Mouse (Mus musculus) intestine, embryonic 16.5 days (tissue): Measurements from ENCODE around the gene Rimbp3. TPM values are rescaled to one million over a fixed set of nuclear protein-coding genes. Genes with fewer than 3 reads are reported as not detected.
A peak's percentile ranks its signal among the peaks of the same experiment; 100 is the strongest.

Experiments
- ATAC-seq: fragments of 200-750 bp; cut with Nextera tagmentation; 2 replicates; pipeline ENCODE4 v1.8.0; 2017; ENCODE audit warnings: moderate TSS enrichment, moderate library complexity
- H3K27ac ChIP-seq: fragments of 300-500 bp; sonication (generic); 2 replicates; pipeline ENCODE4 v1.5.1; 2014; ENCODE audit warnings: mild to moderate bottlenecking, low read length
- H3K27me3 ChIP-seq: fragments of 300-500 bp; sonication (generic); replicated peaks from 2 replicates; pipeline ENCODE4 v1.6.1; 2014; ENCODE audit warnings: low read length, control low read depth, mixed read lengths; ENCODE audit not compliant: control insufficient read depth, insufficient read depth
- H3K36me3 ChIP-seq: fragments of 300-500 bp; sonication (generic); 2 replicates; pipeline ENCODE4 v1.6.1; 2014; ENCODE audit warnings: low read length, control low read depth; ENCODE audit not compliant: control insufficient read depth, insufficient read depth
- H3K4me1 ChIP-seq: fragments of 300-500 bp; sonication (generic); 2 replicates; pipeline ENCODE4 v1.6.1; 2014; ENCODE audit warnings: low read length, control low read depth, mixed read lengths; ENCODE audit not compliant: control insufficient read depth, insufficient read depth
- H3K4me2 ChIP-seq: fragments of 300-500 bp; sonication (generic); 2 replicates; pipeline ENCODE4 v1.6.1; 2014; ENCODE audit warnings: low read depth, low read length, control low read depth
- H3K4me3 ChIP-seq: fragments of 300-500 bp; sonication (generic); 2 replicates; pipeline ENCODE4 v1.5.1; 2014; ENCODE audit warnings: mild to moderate bottlenecking, low read length
- H3K9ac ChIP-seq: fragments of 300-500 bp; sonication (generic); 2 replicates; pipeline ENCODE4 v1.6.1; 2014; ENCODE audit warnings: low read depth, low read length
- H3K9me3 ChIP-seq: fragments of 300-500 bp; sonication (generic); 2 replicates; pipeline ENCODE4 v1.6.1; 2016; ENCODE audit warnings: low read length, control low read depth; ENCODE audit not compliant: control insufficient read depth
- WGBS: fragments of 180-500 bp; shearing (Covaris S2); extraction: QIAGEN DNeasy Blood & Tissue Kit; methylation state at CpG from one replicate; pipeline ENCODE4 v1.1.7; 2014; 5-methylcytosine and 5-hydroxymethylcytosine counted together
- polyA plus RNA-seq: library from polyadenylated mRNA; unstranded; fragments of >200 nt; fragmentation: Nextera tagmentation; extraction: Ambion mirVana; gene quantifications from 2 replicates; pipeline ENCODE4 v1.2.1, GENCODE M21; 2015

The Rimbp3 gene
- polyA plus RNA-seq, 1 experiment from 2014 or later: 0.49 TPM

DNA sequence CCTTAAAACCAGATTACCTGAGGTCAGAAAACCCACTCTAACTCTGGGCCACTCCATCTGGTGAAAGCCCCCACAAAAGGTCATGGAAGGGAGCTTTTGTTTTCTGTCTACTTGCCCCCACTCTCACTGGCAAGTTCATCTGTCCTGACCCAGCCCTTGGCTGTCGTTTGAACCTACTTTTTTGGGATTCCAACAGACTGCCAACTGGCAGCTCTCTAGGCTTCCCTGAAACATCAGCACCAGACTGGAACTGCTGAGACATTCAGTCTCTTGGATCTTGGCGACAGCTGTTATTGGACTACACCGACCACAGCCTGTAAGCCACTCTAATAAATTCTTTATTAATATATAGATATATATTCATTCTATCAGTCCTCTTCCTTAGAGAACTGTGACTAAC, 25.4 kb upstream of the Rimbp3 start:
- peaks cover 6% of the 10 kb centered on the region for H3K4me1 ChIP-seq
- no peak overlapping the region for H3K27ac ChIP-seq
- no peak overlapping the region for H3K9ac ChIP-seq
- 78% methylated on average over 3 of the region's 3 CpGs for WGBS
- no peak for ATAC-seq
- H3K4me3 ChIP-seq: no peak overlapping the region
- no peak overlapping the region for H3K4me2 ChIP-seq
- H3K9me3 ChIP-seq: no peaks in the 10 kb centered on the region
- H3K36me3 ChIP-seq: 0 out of 2 replicates have a peak, but pooled peaks cover 4% of the 10 kb centered on the region
- H3K27me3 ChIP-seq: no peaks in the 10 kb centered on the region

DNA sequence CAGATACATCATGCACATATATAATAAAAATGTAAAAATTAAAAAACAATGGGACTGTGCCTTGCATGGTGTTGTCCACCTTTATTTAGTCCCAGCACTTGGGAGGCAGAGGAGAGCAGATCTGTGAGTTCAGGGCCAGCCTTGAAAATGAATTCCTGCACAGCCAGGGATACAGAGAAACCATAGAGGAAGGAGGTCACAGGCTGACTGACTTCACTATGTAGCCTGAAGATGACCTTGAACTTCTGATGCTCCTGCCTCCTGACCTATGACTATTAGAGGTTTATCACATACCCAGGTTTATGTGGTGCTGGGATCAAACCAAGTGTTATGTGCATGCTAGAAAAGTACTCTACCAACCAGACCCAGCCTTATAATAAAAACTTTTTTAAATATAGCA, 22.9 kb upstream of the Rimbp3 start:
- H3K27me3 ChIP-seq: no peaks in the 10 kb centered on the region
- no peaks in the 10 kb centered on the region for H3K9me3 ChIP-seq
- peaks cover 6% of the 10 kb centered on the region for H3K4me1 ChIP-seq
- no peak overlapping the region for H3K9ac ChIP-seq
- no peak overlapping the region for H3K4me2 ChIP-seq
- no peak overlapping the region for H3K4me3 ChIP-seq
- ATAC-seq: no peak
- peaks cover 7% of the 10 kb centered on the region; the same call in 1 of the 2 replicates for H3K36me3 ChIP-seq
- H3K27ac ChIP-seq: no peak overlapping the region

DNA sequence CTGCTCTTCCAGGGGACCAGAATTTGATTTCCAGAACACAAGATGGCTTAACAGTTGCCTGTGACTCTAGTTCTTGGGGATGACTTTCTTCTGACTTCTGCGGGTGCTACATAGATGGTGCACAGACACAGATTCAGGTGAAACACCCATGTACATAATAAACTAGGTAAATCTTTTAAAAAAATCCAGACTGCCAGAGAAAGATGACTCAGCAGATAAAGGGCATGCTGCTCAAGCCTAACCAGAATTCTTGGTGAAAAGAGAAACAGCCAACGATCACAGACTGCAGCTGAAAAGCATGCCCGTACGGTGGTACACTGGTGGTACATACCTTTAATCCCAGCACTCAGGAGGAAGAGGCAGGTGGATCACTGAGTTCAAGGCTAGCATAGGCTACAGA, 14.6 kb upstream of the Rimbp3 start:
- H3K27ac ChIP-seq: no peak overlapping the region
- H3K27me3 ChIP-seq: no peaks in the 10 kb centered on the region
- peaks cover 3% of the 10 kb centered on the region; the same call in 1 of the 2 replicates for H3K36me3 ChIP-seq
- H3K4me2 ChIP-seq: no peak overlapping the region
- peaks cover 2% of the 10 kb centered on the region; the same call in 1 of the 2 replicates for H3K4me1 ChIP-seq
- no peak overlapping the region for H3K9ac ChIP-seq
- no peak for ATAC-seq
- H3K9me3 ChIP-seq: no peaks in the 10 kb centered on the region
- WGBS: 89% methylated on average over 4 of the region's 4 CpGs
- no peak overlapping the region for H3K4me3 ChIP-seq

DNA sequence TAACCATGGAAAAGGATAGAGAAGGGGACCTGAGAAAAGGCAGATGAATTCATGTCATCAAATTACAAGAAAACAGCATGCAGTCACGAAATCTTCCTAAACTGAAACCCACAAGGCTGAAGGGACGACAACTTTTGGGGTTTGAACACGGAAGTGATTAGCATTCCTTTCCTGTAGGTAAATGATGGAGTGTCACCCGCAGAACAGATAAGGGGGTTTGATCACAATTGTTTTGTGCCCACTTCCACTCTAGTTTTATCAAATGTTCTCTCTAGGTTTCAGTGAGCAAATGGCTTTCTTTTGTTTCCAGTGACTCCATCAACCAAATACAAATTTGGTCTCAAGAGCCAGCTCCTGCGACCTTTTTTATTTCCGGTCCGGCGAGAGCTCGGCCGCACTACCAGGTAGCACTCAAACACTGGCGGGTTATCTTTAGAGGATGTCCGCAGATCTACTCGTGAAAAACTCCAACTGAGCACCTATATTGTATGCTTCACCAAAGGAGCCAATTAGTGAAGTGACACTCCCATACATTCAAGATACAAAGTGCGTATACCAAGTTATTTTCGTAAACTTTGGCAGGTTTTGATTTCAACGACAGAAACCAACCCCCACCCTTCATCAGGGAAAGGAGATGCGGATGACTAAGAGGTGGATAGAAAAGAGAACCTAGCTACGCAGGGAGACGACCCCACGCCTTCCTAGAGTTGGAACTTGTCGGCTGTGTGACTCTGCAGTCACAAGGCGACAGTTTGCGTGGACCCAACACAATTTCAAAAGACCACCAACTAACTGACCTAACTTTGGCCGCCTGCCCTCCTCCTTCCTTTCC, 8.1 kb upstream of the Rimbp3 start:
- Histone ChIP-seq H3K4me1 (peaks cover 12% of the 10 kb centered on the region), H3K4me3 (peak overlapping the region; percentile 96), H3K4me2 (peak overlapping the region; percentile 78), H3K36me3 (no peaks in the 10 kb centered on the region), H3K9ac (peak overlapping the region; percentile 100), H3K27me3 (no peaks in the 10 kb centered on the region), H3K27ac (peak overlapping the region; percentile 79), H3K9me3 (no peaks in the 10 kb centered on the region)
- ATAC-seq: peak; percentile 17; the same call in 1 of the 2 replicates
- 3% methylated on average over 24 of the region's 24 CpGs for WGBS

DNA sequence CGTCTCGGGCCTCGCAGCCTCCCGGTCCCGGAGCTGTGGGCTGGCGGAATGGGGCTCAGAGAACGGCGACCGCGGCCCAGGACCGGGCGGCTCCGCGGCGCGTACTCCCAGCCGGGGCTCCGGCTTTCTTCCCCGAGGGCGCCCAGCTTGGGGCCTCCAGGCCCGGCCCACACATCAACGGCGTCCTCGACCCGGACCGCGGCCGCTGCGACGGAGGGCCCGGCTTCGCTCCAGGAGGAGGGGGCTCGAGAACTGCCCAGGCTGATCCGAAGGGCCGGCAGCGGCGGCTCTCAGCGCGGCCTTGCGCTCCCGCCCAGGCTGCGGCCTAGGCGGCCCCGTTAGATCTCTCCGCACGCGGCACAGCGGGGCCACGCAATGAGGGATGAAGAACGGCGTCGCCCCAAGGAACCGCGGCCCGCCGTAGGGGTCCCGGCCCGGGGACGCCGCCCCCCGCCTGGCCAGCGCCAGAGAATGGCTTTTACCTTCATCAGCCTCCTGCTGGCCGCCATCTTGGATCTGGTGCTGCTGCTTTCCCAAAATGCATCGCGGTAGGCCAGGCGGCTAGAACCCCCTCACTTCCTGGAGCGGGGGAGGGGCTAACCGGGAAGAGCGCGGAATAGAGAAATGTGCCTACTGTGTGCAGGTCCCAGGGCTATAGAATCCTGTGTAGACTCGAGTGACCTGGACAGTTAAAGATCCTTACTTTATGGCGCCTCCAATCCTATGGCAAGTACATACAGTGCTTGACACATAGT, 7.3 kb upstream of the Rimbp3 start:
- H3K4me1 ChIP-seq: peaks cover 12% of the 10 kb centered on the region
- peak overlapping the region; percentile 100 for H3K9ac ChIP-seq
- H3K27me3 ChIP-seq: no peaks in the 10 kb centered on the region; the same call in 1 of the 2 replicates
- H3K4me3 ChIP-seq: peak overlapping the region; percentile 96
- H3K4me2 ChIP-seq: peak overlapping the region; percentile 78
- ATAC-seq: peak; percentile 87
- no peaks in the 10 kb centered on the region for H3K9me3 ChIP-seq
- H3K36me3 ChIP-seq: no peaks in the 10 kb centered on the region
- under 1% methylated on average over 71 of the region's 72 CpGs for WGBS
- H3K27ac ChIP-seq: peak overlapping the region; percentile 79

DNA sequence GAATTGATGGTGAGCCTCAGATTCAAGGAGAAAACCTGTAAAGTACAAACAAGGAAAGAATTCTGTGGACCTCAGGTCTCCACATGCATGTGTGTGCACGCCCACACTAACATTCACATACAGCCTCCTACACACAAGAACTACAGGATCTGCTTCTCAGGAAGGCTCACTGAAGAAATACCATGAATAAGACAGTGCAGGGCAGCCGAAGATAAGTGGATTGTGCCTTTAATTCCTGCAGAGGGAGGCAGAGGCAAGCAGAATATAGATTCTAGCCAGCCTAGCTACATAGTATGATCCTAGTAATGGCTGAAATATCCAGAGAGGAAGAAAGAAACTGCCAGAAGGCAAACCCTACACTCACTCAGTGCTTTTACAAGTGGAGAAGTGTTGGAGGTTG, 6.4 kb upstream of the Rimbp3 start:
- H3K4me2 ChIP-seq: no peak overlapping the region
- H3K27ac ChIP-seq: no peak overlapping the region
- WGBS: 48% methylated on average over 2 of the region's 2 CpGs
- H3K4me1 ChIP-seq: peaks cover 12% of the 10 kb centered on the region
- no peaks in the 10 kb centered on the region for H3K9me3 ChIP-seq
- no peak overlapping the region for H3K4me3 ChIP-seq
- no peaks in the 10 kb centered on the region for H3K36me3 ChIP-seq
- ATAC-seq: peak; percentile 36
- no peaks in the 10 kb centered on the region; the same call in 1 of the 2 replicates for H3K27me3 ChIP-seq
- H3K9ac ChIP-seq: no peak overlapping the region

DNA sequence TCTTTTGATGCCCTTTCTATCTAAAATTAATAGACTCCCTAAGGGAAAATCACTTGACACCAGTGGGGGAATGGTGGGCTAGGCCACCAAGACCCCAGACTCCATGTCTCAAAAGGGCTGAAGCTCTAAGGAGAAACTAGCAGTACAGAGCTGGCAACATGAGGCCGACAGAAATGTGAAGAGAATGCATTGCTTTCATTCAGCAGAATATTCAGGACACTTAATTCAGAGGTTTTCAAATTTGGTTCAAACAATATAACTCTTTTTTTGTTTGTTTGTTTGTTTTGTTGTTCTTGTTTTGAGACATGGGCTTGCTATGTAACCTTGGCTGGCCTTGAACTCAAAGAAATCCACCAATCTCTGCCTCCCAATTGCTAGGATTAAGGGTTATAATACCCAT, 5.9 kb upstream of the Rimbp3 start, which contains the start of gene Ube2l3:
TSS of gene Ube2l3 (minus strand) at position 101 of the 400 bp plus-strand sequence.
- Histone ChIP-seq H3K27ac (no peak within 1 kb of the TSS), H3K9me3 (no peaks in the 10 kb centered on the region), H3K4me1 (peaks cover 12% of the 10 kb centered on the region), H3K9ac (peak within 1 kb of the TSS; percentile 100; the same call in 1 of the 2 replicates), H3K27me3 (no peaks in the 10 kb centered on the region; the same call in 1 of the 2 replicates), H3K4me2 (peak within 1 kb of the TSS; percentile 31; the same call in 1 of the 2 replicates), H3K36me3 (no peaks in the 10 kb centered on the region), H3K4me3 (peak within 1 kb of the TSS; percentile 96)
- WGBS: 87% methylated on average over 1 of the region's 1 CpGs
- ATAC-seq: no peak

DNA sequence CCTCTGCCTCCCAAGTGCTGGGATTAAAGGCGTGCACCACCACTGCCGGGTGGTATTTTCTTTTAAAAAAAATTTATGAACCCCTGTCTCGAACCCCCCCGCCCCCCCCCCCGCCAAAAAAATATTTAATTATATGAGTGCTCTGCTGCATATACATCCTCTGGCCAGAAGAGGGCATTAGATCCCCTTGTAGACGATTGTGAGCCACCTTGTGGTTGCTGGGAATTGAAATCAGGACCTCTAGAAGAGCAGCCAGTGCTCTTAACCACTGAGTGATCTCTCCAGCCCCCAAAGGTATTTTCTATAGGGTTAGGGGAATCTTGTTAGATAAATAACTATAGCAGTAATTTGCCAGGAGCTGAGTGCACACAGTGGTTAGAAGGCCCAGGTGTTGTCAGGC, 3.4 kb upstream of the Rimbp3 start:
- no peaks in the 10 kb centered on the region for H3K36me3 ChIP-seq
- no peak overlapping the region for H3K4me3 ChIP-seq
- H3K4me2 ChIP-seq: no peak overlapping the region
- H3K9me3 ChIP-seq: no peaks in the 10 kb centered on the region
- no peak for ATAC-seq
- no peaks in the 10 kb centered on the region; the same call in 1 of the 2 replicates for H3K27me3 ChIP-seq
- 3% methylated on average over 6 of the region's 6 CpGs for WGBS
- H3K27ac ChIP-seq: no peak overlapping the region
- H3K9ac ChIP-seq: no peak overlapping the region
- H3K4me1 ChIP-seq: peaks cover 16% of the 10 kb centered on the region

DNA sequence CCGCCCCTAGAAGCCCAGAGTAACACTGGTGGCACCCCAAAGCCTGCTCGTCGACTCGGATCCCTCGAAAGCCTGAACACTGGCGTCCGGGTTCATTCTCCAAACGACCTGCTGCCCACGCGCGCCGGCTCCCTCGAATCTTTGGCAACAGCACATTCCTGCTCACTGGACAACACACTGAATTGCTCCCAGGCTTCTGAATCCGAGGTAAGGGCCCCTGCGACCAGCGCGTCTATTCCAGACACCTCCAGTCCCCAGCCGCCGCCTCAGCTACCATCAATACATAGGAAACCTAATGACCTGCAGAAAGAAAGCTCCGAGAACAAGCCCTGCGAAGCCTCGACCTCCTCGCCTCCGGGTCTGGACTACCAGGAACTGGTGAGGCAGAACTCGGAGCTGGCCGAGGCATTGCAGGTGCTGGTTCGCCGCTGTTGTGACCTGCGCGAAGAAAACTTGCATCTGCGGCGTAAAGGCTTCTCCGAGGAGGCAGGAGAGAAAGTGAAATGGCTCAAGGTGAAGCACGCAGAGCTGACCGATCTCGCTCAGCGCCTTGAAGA, 1.1 kb downstream of the Rimbp3 start:
- H3K4me1 ChIP-seq: peaks cover 19% of the 10 kb centered on the region
- peaks cover 4% of the 10 kb centered on the region; the same call in 1 of the 2 replicates for H3K27me3 ChIP-seq
- peak overlapping the region; percentile 56 for H3K4me3 ChIP-seq
- 2% methylated on average over 37 of the region's 37 CpGs for WGBS
- ATAC-seq: peak; percentile 49
- peak overlapping the region; percentile 71 for H3K9ac ChIP-seq
- no peak overlapping the region for H3K27ac ChIP-seq
- no peaks in the 10 kb centered on the region for H3K9me3 ChIP-seq
- H3K4me2 ChIP-seq: peak overlapping the region; percentile 97
- H3K36me3 ChIP-seq: no peaks in the 10 kb centered on the region
